Mouse (Mus musculus): ENCODE data around the gene Mgat2. TPM values are rescaled to one million over a fixed set of nuclear protein-coding genes. Genes with fewer than 3 reads are reported as not detected.

The Mgat2 gene
- polyA plus RNA-seq, 1 experiment from 2014 or later, result 65.2 TPM

GRCm38 (mm10) chr12:69184342-69185295, 662 bp downstream of the Mgat2 start:
- H3K4me2 ChIP-seq, result peak overlapping the region; percentile 80
- ATAC-seq (ENCODE audit: insufficient number of reproducible peaks, low FRiP score, low TSS enrichment, low read depth), result peak; percentile 65
- H3K4me1 ChIP-seq, result peaks cover 17% of the 10 kb centered on the region
- H3K27me3 ChIP-seq, result no peaks in the 10 kb centered on the region
- peak overlapping the region; percentile 66 for H3K9ac ChIP-seq
- H3K9me3 ChIP-seq, result no peaks in the 10 kb centered on the region
- H3K27ac ChIP-seq, result peak overlapping the region; percentile 92
- WGBS, result 1% methylated on average over 82 of the region's 86 CpGs
- peaks cover 32% of the 10 kb centered on the region for H3K36me3 ChIP-seq
- peak overlapping the region; percentile 89 for H3K4me3 ChIP-seq

- Histone ChIP-seq H3K9ac (peak overlapping the region; percentile 66; the same call in 1 of the 2 replicates), H3K36me3 (peaks cover 39% of the 10 kb centered on the region), H3K4me3 (peak overlapping the region; percentile 89), H3K27ac (no peak overlapping the region), H3K9me3 (no peaks in the 10 kb centered on the region), H3K27me3 (no peaks in the 10 kb centered on the region), H3K4me1 (peaks cover 17% of the 10 kb centered on the region), H3K4me2 (peak overlapping the region; percentile 80)
- ATAC-seq (ENCODE audit: insufficient number of reproducible peaks, low FRiP score, low TSS enrichment, low read depth), result no peak
- 79% methylated on average over 7 of the region's 7 CpGs for WGBS
Observed at GRCm38 (mm10) chr12:69185371-69185770, 1.4 kb downstream of the Mgat2 start.

DNA sequence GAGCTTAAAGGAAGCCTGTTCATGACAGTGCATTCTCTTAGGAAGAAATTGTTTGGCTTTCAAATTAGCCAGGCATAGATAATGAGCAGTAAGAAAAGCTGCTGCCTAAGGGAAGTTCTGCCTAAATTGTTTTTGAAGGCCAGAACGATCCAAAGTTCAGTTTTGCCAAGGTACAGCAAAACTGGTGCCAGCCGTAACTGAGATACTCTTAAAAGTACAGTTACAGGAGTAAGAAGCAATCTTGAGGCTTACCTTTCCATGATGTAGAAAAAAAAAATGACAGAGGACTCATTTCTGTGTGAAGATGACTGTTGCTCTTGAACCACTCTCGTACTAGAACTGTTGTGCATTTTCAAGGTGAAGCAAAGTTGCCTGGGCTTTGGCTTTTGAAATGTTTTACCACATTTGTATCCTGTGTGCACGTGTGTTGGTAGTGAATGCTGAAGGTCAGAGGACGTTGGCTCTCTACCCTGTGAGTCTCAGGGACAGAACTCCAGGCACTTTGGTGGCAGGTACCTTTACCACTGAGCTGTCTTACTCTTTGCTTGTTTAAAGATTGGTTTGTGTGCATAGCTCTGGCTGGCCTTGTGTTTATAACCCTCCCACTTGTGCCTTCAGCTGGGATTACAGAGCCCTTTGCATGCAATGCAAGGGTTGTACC, 3.0 kb downstream of the Mgat2 start:
- Histone ChIP-seq H3K9ac (no peak overlapping the region), H3K4me1 (peaks cover 17% of the 10 kb centered on the region), H3K9me3 (no peaks in the 10 kb centered on the region), H3K36me3 (peaks cover 40% of the 10 kb centered on the region), H3K27ac (no peak overlapping the region), H3K27me3 (no peaks in the 10 kb centered on the region), H3K4me2 (no peak overlapping the region), H3K4me3 (no peak overlapping the region)
- no peak for ATAC-seq (ENCODE audit: insufficient number of reproducible peaks, low FRiP score, low TSS enrichment, low read depth)
- WGBS, result 66% methylated on average over 5 of the region's 5 CpGs

GRCm38 (mm10) chr12:69190074-69190473, 6.1 kb downstream of the Mgat2 start:
- Histone ChIP-seq H3K36me3 (peaks cover 38% of the 10 kb centered on the region), H3K9ac (no peak overlapping the region), H3K27ac (no peak overlapping the region), H3K4me3 (no peak overlapping the region), H3K4me1 (peaks cover 13% of the 10 kb centered on the region), H3K9me3 (no peaks in the 10 kb centered on the region), H3K27me3 (no peaks in the 10 kb centered on the region), H3K4me2 (no peak overlapping the region)
- ATAC-seq (ENCODE audit: insufficient number of reproducible peaks, low FRiP score, low TSS enrichment, low read depth), result no peak
- WGBS, result 89% methylated on average over 9 of the region's 9 CpGs

DNA sequence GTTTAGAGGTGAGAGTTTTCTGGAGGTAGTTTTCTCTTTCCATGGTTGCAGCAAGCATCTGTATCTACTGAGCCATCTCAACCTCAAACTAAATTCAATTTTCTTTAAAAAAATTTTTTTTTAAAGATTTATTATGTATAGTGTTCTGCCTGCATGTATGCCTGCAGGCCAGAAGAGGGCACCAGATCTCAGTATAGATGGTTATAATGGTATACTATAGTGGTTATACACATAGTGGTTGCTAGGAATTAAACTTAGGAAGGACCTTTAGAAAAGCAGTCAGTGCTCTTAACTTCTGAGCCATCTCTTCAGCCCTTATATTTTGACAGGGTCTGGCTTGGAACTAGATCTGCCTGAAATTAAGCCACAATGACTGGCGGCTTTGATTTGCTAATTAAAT, 6.6 kb downstream of the Mgat2 start:
- WGBS, result 77% methylated on average over 1 of the region's 1 CpGs
- H3K27ac ChIP-seq, result no peak overlapping the region
- no peak overlapping the region for H3K4me3 ChIP-seq
- peaks cover 10% of the 10 kb centered on the region for H3K4me1 ChIP-seq
- peaks cover 38% of the 10 kb centered on the region for H3K36me3 ChIP-seq
- H3K4me2 ChIP-seq, result no peak overlapping the region
- H3K27me3 ChIP-seq, result no peaks in the 10 kb centered on the region
- H3K9ac ChIP-seq, result no peak overlapping the region
- H3K9me3 ChIP-seq, result no peaks in the 10 kb centered on the region
- no peak for ATAC-seq (ENCODE audit: insufficient number of reproducible peaks, low FRiP score, low TSS enrichment, low read depth)

DNA sequence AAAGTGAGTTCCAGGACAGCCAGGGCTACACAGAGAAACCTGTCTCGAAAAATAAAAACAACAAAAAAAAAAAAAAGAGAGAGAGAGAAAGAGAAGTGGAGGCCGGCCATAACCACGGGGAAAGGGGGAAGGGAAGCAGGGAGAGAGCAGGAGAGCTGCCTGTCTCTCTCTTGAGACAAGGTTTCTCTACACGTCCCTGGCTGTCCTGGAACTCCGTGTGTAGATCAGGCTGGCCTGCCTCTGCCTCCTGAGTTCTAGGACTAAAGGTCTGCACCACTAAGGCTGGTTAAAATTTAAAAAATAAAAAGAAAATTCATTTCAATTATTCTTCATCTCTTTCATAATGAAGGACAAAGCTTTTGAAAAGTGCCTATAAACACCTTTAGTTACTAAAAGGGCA, 7.4 kb downstream of the Mgat2 start:
- Histone ChIP-seq H3K4me2 (no peak overlapping the region), H3K27ac (no peak overlapping the region), H3K9ac (no peak overlapping the region), H3K27me3 (no peaks in the 10 kb centered on the region), H3K36me3 (peaks cover 38% of the 10 kb centered on the region), H3K4me1 (peaks cover 15% of the 10 kb centered on the region), H3K9me3 (no peaks in the 10 kb centered on the region), H3K4me3 (no peak overlapping the region)
- 86% methylated on average over 5 of the region's 5 CpGs for WGBS
- no peak for ATAC-seq (ENCODE audit: insufficient number of reproducible peaks, low FRiP score, low TSS enrichment, low read depth)

GRCm38 (mm10) chr12:69192637-69193036, 8.7 kb downstream of the Mgat2 start:
- no peaks in the 10 kb centered on the region for H3K27me3 ChIP-seq
- H3K9ac ChIP-seq, result no peak overlapping the region
- peaks cover 10% of the 10 kb centered on the region; the same call in 1 of the 2 replicates for H3K4me1 ChIP-seq
- ATAC-seq (ENCODE audit: insufficient number of reproducible peaks, low FRiP score, low TSS enrichment, low read depth), result no peak
- H3K27ac ChIP-seq, result no peak overlapping the region
- H3K4me2 ChIP-seq, result no peak overlapping the region
- no peak overlapping the region for H3K4me3 ChIP-seq
- 94% methylated on average over 2 of the region's 2 CpGs for WGBS
- H3K9me3 ChIP-seq, result no peaks in the 10 kb centered on the region
- peaks cover 31% of the 10 kb centered on the region for H3K36me3 ChIP-seq

DNA sequence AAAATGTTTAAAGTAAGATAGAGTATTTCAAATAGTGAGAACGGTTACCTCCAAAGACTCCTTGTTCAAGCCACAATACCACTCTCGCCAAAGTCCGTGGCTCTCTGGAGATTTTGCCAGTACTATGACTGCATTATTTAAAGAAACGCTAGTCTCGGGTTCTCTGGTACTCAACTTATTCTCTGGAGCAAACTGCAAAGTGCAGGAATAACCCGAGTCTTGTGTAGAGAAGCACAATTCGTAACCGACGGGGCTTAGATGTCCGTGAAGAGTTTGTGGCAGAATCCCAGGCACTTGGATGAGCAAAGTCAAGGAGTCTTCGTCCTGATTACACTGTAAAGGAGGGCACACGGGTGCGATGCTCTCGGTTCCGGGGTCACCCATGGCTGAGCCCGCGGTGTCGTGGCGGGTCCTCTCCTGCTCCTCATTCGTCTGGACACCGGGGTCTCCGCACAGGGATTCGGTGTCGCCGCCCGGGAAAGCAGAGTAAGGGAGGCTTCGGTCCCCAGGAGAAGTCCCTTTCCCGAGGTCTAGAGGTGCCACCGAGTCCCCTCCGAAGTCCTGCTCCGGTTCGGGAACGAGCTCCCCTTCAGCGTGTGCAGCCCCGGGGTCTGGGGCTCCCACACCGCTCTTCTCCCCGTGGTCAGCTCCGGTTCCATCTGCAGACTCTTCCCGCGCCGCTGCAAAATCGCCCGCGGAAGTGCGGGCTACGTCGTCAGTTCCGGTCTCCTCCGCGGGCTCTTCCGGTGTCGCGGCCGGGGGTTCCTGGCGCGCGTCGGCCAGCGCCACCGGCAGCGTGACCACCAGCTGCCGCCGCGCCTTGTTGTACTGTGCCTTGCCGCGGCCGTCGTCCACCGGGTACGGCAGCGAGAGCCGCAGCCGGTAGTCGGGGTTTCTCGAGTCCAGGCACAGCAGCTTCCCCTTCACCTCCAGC, 12.8 kb downstream of the Mgat2 start, which contains the start of gene Gm49383:
Gene Gm49383, minus strand, starts transcription at position 661 of the 934 bp plus-strand sequence.
- peak within 1 kb of the TSS; percentile 87 for H3K9ac ChIP-seq
- under 1% methylated on average over 75 of the region's 75 CpGs for WGBS
- ATAC-seq (ENCODE audit: insufficient number of reproducible peaks, low FRiP score, low TSS enrichment, low read depth), result peak; percentile 66

DNA sequence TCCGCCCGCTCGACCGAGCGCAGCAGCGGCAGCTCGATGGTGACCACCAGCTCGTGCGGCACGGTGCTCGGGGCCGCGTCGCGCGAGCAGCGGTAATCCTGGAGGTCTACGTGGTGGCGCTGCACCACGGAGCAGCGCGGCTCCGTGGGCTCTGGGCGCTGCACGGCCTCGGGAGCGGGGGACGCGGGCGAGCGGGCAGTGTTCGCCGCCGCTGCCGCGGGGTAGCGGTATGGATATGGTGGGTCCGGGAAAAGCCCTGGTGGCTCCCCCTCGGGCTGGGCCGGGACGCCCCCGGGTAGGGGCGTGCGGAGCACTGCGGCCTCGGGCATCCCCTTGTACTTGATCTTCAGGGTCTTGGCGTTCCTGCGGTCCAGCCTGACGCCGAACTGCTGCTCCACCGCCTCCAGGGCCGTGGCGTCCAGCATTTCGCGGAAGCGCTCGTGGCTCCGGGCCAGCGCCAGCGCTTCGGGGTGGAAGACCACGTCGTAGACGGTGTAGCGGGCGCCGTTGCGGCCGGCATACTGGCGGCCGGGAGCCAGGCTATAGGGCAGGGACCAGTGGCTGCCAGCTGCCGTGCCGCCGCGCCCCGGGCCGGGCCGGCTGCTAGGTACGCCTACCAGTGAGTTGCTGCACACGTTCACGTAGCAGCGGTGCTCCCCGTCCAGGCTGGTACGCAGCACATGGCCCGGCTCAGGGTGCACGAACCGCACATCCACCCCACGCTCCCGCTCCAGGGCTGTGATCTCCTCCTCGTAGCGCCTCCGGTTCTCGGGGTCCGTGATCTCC, 13.6 kb downstream of the Mgat2 start:
- Histone ChIP-seq H3K27me3 (no peaks in the 10 kb centered on the region), H3K4me2 (peak overlapping the region; percentile 94), H3K9me3 (no peaks in the 10 kb centered on the region), H3K36me3 (peaks cover 27% of the 10 kb centered on the region), H3K4me1 (peaks cover 23% of the 10 kb centered on the region), H3K9ac (peak overlapping the region; percentile 87), H3K27ac (peak overlapping the region; percentile 92), H3K4me3 (peak overlapping the region; percentile 71)
- WGBS, result under 1% methylated on average over 94 of the region's 94 CpGs
- ATAC-seq (ENCODE audit: insufficient number of reproducible peaks, low FRiP score, low TSS enrichment, low read depth), result peak; percentile 69

More for the DNA sequence above, 12.8 kb downstream of the Mgat2 start, which contains the start of gene Gm49383:
- Histone ChIP-seq H3K27ac (peak within 1 kb of the TSS; percentile 92), H3K4me2 (peak within 1 kb of the TSS; percentile 94), H3K4me1 (peaks cover 23% of the 10 kb centered on the region), H3K9me3 (no peaks in the 10 kb centered on the region), H3K4me3 (peak within 1 kb of the TSS; percentile 71), H3K27me3 (no peaks in the 10 kb centered on the region), H3K36me3 (peaks cover 23% of the 10 kb centered on the region)

DNA sequence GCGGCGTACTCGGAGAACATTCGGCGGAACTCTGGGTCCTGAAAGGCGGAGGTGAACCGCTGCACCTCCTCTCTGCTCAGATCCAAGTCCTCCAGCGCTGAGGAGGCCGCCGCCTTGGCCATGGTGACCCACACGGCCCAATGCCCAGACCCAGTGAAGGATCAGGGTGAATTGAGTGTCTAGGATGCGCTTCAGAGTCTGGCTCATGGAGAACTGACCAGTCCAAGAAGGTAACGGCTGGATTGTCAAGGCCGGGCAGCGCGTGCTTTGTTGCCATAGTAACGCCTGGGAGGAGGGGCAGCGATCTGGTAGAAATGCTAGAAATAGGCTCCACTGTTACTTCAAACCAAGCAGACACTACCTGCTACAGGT, 14.2 kb downstream of the Mgat2 start, which contains the start of gene Dnaaf2:
Gene Dnaaf2, minus strand, starts transcription at position 266 of the 372 bp plus-strand sequence.
- Histone ChIP-seq H3K4me2 (peak within 1 kb of the TSS; percentile 94), H3K27ac (peak within 1 kb of the TSS; percentile 92), H3K4me1 (peaks cover 23% of the 10 kb centered on the region), H3K27me3 (no peaks in the 10 kb centered on the region), H3K9ac (peak within 1 kb of the TSS; percentile 87), H3K36me3 (peaks cover 33% of the 10 kb centered on the region), H3K9me3 (no peaks in the 10 kb centered on the region), H3K4me3 (peak within 1 kb of the TSS; percentile 71)
- ATAC-seq (ENCODE audit: insufficient number of reproducible peaks, low FRiP score, low TSS enrichment, low read depth), result no peak; the same call in 1 of the 2 replicates
- under 1% methylated on average over 18 of the region's 18 CpGs for WGBS
